Mouse (Mus musculus) brain, embryonic 14.5 days (tissue): Measurements from ENCODE around the gene Pglyrp1.

Experiments used
- CTCF ChIP-seq: fragments of 200-500 bp; IDR thresholded peaks from 2 replicates; pipeline ENCODE4 v1.5.1; 2012; ENCODE audit warnings: inconsistent platforms, mild to moderate bottlenecking, moderate library complexity, borderline replicate concordance; ENCODE audit not compliant: insufficient read depth, insufficient read length; ENCODE audit errors: extremely low read depth
- POLR2A ChIP-seq: fragments of 200-500 bp; IDR thresholded peaks from 2 replicates; pipeline ENCODE4 v1.6.1; 2012; ENCODE audit warnings: mild to moderate bottlenecking, inconsistent platforms, borderline replicate concordance; ENCODE audit not compliant: poor library complexity, insufficient read depth, insufficient read length, severe bottlenecking; ENCODE audit errors: extremely low read depth

GRCm38 (mm10) chr7:18875372-18875771 is 4.2 kb downstream of the Pglyrp1 start:
- TF ChIP-seq CTCF (no peak), POLR2A (no peak)
